Mouse (Mus musculus) megakaryocyte progenitor cell, adult 5-6 weeks (primary cell): Measurements from ENCODE around the gene Dcxr. TPM values are rescaled to one million over a fixed set of nuclear protein-coding genes. Genes with fewer than 3 reads are reported as not detected.

Experiments used
- ATAC-seq: replicated peaks from 2 replicates; pipeline ENCODE4 v1.8.0; 2016; ENCODE audit warnings: mild to moderate bottlenecking, moderate TSS enrichment, inconsistent platforms; ENCODE audit not compliant: poor library complexity
- total RNA-seq, 2 experiments: library from RNA; stranded (forward) in 1 of 2; stranded (reverse) in 1 of 2; fragments of 157-497, 149-512 nt in 1 of 2; fragments of 200-1000 nt in 1 of 2; gene quantifications; 2 replicates each; pipeline versions ENCODE4 v1.2.3 to v1.2.4; 2015 to 2017

The Dcxr gene
- total RNA-seq, 2 experiments from 2014 or later = 16.5 to 18.7 TPM

GRCm38 (mm10) chr11:120730331-120730870 lies 3.3 kb upstream of the Dcxr start:
- ATAC-seq = no peak

DNA sequence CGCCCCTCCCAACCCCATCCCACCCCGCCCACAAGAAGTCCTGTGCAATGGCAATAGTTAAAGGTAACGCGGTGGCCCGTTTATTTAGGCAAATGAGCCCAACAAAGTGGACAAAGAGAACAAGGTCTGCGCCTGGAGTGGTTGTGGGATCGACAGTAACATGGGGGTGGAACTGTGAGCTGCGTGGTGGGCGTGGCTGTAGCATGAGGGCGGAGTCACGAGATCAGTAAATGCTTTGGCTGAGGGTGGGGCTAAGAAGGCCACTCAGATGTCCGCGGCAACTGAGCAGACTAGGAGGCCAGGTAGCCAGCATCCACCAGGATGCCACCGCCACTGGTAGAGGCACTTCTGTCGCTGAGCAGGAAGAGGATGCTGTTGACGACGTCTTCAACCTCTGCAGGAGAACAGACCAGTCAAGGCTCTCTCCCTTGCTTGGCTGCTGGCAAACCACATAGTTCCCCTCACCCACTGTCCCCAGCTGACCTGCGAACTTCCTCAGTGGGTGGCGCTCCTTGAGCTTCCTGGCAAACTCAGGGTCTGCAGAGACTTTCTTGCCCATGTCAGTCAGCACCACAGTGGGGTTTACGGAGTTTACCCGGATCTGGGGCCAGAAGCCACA lies 2.5 kb upstream of the Dcxr start:
- ATAC-seq = peak; percentile 70

DNA sequence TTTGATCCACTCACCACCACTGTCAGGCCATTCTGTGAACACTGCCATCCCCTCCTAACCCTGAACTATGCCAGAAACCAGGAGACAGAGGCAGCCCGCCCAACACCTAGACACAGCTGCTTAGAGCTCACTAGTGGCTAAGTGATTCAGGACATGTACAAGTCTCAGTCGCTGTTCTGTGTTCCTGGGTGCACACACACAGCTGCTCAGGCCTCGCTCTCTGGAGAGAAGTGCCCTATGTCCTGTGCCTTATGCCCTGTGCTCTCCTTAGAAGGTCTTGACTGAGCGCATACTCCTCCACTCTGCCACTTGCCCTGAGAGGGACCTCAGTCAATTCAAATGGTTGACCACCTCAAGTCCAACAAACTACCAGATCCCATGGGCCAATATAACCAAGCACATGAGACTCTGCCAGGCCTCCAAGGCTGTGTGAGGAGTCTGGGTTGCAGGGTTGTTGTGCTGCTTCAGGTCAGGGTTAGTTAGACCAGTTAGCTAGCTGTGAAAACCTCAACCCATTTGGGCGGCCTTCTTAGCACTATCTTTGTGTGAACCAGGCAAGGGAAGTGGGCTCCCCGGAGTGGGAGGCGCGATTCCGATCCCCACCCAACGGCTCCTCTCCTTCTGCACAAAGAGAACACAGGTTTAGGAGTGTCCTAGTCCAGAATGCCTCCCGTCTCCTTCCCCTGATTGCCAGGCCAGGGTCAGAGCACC lies 1.6 kb upstream of the Dcxr start:
- no peak for ATAC-seq

GRCm38 (mm10) chr11:120727564-120727963 lies 483 bp upstream of the Dcxr start:
- ATAC-seq = no peak

GRCm38 (mm10) chr11:120726243-120727168 lies 575 bp downstream of the Dcxr start:
- ATAC-seq = no peak

GRCm38 (mm10) chr11:120723509-120723908 lies 3.6 kb downstream of the Dcxr start:
- ATAC-seq = no peak

- no peak for ATAC-seq
These were observed 4.2 kb downstream of the Dcxr start for GRCm38 (mm10) chr11:120722761-120723382.

DNA sequence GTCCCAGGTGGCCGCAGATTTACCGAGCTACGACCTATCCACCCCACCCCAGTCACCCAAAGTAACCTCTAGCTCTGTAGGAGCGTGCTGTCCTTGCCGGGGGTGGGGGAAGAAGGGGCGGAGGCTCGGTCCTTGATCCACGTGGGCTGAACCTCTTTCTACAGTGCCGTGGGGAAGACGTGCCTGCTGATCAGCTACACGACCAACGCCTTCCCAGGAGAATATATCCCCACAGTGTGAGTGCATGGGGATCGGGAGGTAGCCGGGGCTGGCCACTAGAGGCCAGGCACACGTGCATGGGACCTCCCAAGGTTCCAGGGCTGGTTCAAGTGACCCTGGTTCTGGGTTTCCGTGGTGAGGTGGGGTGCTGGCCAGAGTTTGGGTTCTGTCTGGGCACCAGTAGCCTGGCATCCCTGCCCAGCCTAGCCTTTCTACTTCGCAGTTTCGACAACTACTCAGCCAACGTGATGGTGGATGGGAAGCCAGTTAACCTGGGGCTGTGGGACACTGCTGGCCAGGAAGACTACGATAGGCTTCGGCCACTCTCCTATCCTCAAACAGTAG lies 4.9 kb downstream of the Dcxr start:
- ATAC-seq = 0 out of 2 replicates have a peak, but pooled peaks have one; percentile 0

DNA sequence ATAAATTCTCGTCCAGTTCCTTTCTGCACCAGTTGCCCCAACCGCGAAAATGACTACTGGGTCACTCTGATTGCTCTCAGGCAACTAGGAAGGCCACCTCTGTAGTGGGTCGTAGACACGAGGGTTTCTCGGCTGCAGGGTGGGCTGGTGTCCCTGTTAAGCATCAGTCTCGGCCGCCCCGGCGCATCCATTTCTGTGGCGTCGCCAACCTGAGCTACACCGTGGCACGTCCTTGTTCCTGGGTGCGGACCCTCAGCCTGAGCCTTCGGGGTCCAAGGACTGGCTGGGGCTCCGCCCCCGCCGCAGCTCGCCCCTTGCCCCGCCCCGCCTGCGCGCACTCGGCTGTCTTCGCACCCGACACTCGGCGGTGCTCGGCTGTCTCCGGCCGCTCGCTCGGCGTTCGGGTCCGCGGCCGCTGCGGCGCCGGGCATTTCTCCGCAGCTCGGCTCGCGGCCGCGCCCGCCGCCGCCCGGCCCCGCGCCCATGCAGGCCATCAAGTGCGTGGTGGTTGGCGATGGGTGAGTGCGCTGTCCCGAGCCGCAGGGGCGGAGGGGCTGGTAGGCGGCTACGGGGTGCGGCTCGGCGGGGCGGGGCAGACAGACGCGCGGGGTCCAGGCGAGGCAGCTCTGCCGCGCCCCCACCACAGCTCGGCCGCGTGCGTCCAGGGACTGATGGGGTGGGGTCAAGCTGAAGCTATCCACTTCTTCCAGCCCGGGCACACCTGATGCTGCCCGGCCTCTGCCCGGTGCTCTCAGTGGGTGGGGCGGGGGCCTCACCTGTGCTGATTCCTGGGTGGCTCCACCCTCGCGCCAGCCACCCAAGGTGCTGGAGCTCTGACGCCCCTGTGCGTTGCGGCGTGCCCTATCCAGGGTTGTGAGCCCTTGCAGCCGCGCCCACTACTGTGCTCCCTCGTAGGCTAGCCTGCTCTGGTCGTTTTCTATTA lies 5.7 kb downstream of the Dcxr start, which contains the start of gene Rac3:
TSS of gene Rac3 (plus strand) at position 347 of the 943 bp plus-strand sequence.
- peak; percentile 19; the same call in 1 of the 2 replicates for ATAC-seq

DNA sequence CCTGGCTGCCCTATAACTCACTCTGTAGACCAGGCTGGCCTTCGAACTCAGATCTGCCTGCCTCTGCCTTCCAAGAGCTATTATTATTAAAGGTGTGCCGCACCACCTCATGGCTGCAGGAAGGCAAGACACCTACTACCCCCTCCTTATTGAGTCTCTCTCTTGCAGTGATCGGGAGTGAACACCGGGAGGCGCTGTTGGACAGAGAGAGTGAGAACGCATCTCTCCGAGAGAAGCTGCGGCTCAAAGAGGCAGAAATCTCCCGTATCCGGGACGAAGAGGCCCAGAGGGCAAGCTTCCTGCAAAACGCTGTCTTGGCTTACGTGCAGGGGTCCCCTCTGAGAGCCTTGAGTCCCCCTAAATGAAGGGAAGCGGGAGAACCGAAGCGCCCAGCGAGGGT lies 6.6 kb downstream of the Dcxr start:
- ATAC-seq = peak; percentile 97

- no peak for ATAC-seq
These were observed 7.2 kb downstream of the Dcxr start for GRCm38 (mm10) chr11:120719841-120720376.

GRCm38 (mm10) chr11:120719242-120719641 lies 7.8 kb downstream of the Dcxr start:
- no peak for ATAC-seq

DNA sequence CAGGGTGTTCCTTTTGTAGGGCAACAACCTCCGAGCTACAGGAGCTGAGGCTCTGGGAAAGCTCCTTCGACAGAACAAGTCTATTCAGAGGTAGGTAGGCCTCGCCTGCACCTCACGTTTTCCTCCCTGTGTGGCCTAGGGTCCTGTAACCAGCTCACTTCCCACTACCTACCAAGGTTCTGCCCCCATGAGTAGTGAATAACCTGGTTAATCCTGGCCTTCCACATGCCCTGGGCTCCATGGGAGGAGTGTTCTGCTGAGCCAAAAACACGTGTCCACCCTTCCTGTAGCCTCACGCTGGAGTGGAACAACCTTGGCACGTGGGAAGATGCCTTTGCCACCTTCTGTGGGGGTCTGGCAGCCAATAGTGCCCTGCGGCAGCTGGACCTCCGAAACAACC lies 11.9 kb downstream of the Dcxr start:
- ATAC-seq = no peak

GRCm38 (mm10) chr11:120714546-120714945 lies 12.5 kb downstream of the Dcxr start:
- ATAC-seq = no peak

DNA sequence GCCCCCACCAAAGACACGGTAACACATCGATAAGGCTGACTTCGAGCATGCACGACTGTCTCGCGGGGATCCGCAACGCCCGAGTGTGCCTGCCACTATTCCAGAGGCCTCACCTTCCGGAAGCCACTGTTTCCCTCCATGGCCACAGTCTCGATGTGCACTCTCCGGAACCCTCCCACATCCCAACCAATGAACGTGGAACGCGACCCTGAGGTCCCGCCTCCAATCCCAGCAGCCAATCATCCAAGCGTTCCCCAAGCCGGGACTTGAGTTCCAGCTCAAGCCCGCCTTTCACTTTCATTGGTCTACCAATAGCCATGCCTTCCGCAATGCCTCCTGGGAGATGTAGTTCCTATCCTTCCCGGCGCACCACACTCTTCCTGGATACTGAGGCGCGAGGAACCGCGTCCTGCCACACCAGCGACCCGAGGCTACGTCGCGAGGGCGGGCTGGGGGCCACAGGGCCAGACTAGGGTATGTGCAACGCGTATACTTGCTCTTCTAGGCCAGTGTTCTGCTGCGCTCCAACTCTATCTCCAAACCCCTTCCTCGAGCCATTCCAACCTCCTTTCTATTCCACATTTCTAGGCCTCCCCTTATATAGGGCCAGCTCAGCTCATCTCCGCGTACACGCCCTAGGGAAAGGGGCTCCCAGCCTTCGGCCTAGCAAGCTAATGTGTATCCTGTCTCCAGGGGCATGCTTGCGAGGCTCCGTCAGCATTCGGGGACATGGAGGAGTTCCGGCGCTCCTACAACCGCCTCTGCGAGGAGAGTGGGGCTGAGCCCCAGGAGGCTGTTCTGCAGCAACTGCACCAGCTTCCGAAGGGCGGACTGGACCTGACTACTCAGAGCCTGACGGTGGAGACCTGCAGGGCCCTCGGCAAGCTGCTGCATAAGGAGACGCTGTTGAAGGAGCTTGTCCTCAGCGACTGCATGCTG lies 13.2 kb downstream of the Dcxr start, which contains the start of the genes Cenpx and Lrrc45:
TSS of gene Cenpx (minus strand) at position 159 of the 939 bp plus-strand sequence.
TSS of gene Lrrc45 (plus strand) at position 346 of the 939 bp plus-strand sequence.
- ATAC-seq = peak; percentile 92

GRCm38 (mm10) chr11:120712771-120713568 lies 14.1 kb downstream of the Dcxr start:
- peak; percentile 43 for ATAC-seq
